Mouse (Mus musculus) cerebellum, adult 18-20 months (tissue): Measurements from ENCODE around the gene Col15a1.

ENCODE experiments used
- DNase-seq, 2 experiments: peaks; one replicate each; pipeline ENCODE4 v3.0.0; 2021

Col15a1 gene

DNA sequence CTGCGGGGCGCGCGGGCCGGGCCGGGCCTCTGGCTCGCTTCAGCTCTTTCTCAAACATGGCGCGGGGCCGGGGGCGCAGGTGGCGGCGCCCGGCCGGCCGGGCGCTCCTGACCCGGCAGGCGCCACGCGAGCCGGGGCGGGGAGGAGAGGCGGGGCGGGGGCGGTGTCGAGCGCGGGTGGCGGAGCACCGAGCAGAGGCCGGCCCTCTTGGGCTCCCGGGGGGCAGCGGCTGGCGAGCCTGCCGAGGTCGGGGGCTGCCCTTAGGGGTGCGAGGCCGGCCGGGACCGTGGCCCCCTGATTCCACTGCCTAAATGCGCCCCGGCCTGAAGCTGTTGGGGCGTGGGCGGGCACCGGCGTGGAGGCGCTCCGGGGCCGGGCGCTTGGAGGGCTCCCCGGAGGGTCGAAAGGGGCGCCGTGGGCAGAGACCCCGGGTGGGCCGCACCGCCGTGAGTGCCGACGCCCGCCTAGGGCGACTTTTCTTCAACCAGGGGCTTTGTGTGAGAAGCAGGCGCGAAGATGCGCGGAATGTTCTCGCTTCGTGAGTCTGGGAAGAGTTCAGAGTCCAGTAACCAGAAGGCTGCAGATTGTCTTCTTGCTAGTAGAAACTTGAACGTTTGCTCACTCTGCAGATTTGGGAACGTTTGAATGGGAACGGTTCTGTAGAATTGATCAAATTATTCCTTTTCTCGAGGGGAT lies 145.6 kb downstream of the Col15a1 start:
- DNase-seq = peak; percentile 40 to 49

DNA sequence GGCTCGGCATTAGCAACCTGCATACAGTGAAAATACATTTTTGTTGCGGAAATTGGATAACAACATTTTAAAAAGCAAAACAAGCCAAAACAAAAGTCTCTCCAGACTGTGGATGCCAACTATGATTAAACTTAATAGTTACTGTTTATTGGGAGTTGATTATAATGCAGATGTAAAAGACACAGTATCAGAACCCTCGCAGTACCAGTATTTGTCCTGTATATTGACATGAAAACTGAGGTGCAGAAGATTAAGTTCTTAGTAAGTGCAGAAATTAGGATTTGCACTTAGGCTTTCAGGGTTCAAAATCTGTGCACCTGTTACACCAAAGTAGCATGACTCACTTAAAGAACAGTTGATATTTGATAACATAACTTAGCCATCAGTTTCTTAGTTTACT lies 146.3 kb downstream of the Col15a1 start:
- DNase-seq = no peak

DNA sequence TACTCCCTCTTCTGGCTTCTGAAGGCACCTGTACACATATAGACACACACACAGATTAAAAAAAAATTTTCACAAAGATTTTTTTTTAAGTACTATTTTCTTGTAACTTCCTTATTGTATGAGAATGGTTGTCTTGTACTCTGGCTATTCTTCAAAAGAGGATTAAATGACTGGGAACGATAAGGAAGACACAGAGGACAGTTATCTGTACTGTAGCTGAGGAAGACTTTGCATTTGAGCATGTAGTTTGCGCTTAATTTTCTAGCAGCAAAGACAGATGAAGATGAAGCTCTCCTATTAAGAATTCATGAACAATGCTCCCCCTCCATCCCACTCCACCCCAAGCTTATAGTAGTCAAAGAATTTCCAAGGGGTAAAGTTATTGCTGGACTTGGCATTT lies 154.7 kb downstream of the Col15a1 start:
- DNase-seq = no peak
